Mouse (Mus musculus) 3T3-L1 (cell line): ENCODE measurements at regions not wholly inside any gene's neighbourhood (a gene's known extent, or its start where the extent isn't known, plus 50 kb on each side); places are given as distances from the start of the nearest gene placed in this dataset.

Experiments
- DNase-seq: peaks from one replicate; pipeline ENCODE4 v3.0.0-alpha.2; 2015; ENCODE audit warnings: low read depth, low spot score

DNA sequence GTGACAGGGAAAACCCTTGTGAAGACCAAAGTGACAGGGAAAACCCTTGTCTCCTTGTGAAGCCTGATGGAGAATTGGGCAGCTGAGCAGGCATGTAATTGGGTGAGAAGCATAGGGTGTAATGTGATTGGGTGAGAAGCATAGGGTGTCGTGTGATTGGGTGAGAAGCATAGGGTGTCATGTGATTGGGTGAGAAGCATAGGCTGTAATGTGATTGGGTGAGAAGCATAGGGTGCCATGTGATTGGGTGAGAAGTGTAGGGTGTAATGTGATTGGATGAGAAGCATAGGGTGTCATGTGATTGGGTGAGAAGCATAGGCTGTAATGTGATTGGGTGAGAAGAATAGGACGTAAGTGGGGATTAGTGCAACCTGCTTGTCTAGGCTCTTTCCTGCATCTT is 67.5 kb downstream of the Enc1 start:
- no peak for DNase-seq
